Mouse (Mus musculus) hindbrain, embryonic 12.5 days (tissue): Measurements from ENCODE around the gene Srsf6. TPM values are rescaled to one million over a fixed set of nuclear protein-coding genes. Genes with fewer than 3 reads are reported as not detected.
A peak's percentile ranks its signal among the peaks of the same experiment; 100 is the strongest.

Source experiments
- ATAC-seq: fragments of 200-750 bp; cut with Nextera tagmentation; 2 replicates; pipeline ENCODE4 v1.8.0; 2017; ENCODE audit warnings: moderate TSS enrichment; ENCODE audit not compliant: low FRiP score
- H3K27ac ChIP-seq: fragments of 300-500 bp; sonication (generic); 2 replicates; pipeline ENCODE4 v1.5.1; 2016; ENCODE audit warnings: mild to moderate bottlenecking
- H3K27me3 ChIP-seq: fragments of 300-500 bp; sonication (generic); 2 replicates; pipeline ENCODE4 v1.6.1; 2016; ENCODE audit warnings: mild to moderate bottlenecking
- H3K36me3 ChIP-seq: fragments of 300-500 bp; sonication (generic); 2 replicates; pipeline ENCODE4 v1.6.1; 2016; ENCODE audit warnings: mild to moderate bottlenecking
- H3K4me1 ChIP-seq: fragments of 300-500 bp; sonication (generic); 2 replicates; pipeline ENCODE4 v1.6.1; 2016
- H3K4me2 ChIP-seq: fragments of 300-500 bp; sonication (generic); replicated peaks from 2 replicates; pipeline ENCODE4 v1.6.1; 2016; ENCODE audit warnings: mild to moderate bottlenecking
- H3K4me3 ChIP-seq: fragments of 300-500 bp; sonication (generic); 2 replicates; pipeline ENCODE4 v1.5.1; 2016; ENCODE audit warnings: mild to moderate bottlenecking
- H3K9ac ChIP-seq: fragments of 300-500 bp; sonication (generic); 2 replicates; pipeline ENCODE4 v1.6.1; 2016; ENCODE audit warnings: mild to moderate bottlenecking, moderate library complexity
- H3K9me3 ChIP-seq: fragments of 300-500 bp; sonication (generic); replicated peaks from 2 replicates; pipeline ENCODE4 v1.6.1; 2016; ENCODE audit warnings: mild to moderate bottlenecking
- WGBS: fragments of 180-500 bp; shearing (Covaris S2); methylation state at CpG from one replicate; pipeline ENCODE4 v1.1.7; 2016; 5-methylcytosine and 5-hydroxymethylcytosine counted together
- polyA plus RNA-seq: library from polyadenylated mRNA; unstranded; fragments of >200 nt; fragmentation: Nextera tagmentation; extraction: Ambion mirVana; gene quantifications from 2 replicates; pipeline ENCODE4 v1.2.1, GENCODE M21; 2016

Srsf6 gene
- polyA plus RNA-seq, 1 experiment from 2014 or later, result 223 TPM

DNA sequence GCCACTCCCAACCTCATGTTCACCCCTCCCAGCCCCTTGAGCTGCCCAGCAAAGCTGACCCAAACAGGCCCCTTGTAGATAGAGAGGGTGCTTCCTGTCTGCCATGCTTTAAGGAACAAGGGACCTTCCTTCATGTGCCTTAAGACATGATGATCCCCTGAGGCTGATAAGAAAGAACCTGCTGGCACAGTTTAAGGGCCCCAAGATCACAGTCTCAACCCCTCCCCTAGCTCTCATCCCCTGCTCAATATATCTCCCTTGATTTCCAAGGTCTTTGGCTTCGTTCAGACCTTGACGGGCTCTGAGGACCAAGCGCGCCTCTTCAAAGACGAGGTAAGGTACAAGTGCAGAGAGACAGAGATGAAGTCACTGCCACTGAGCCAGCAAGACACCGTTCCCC, 39.6 kb downstream of the Srsf6 start:
- ATAC-seq, result no peak

DNA sequence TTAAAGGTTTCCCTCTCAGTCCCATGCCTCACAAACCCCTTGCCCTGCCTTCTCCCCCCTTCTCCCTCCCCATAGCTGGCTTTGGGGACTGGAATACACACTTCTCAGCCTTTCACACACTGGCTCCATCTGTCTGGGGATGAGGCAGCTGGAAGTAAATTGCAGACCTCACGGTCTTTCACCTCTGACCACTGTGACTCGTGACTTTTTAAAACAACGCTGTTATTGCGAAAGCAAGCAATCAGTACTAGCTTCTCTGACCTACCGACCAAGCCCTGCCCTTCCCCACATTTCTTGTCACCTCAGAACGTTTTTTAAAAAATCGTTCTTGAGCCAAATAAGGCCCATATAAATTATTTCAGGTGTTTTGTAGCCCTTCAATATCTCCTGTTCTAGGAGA, 41.4 kb downstream of the Srsf6 start:
- Histone ChIP-seq H3K4me1 (peaks cover 26% of the 10 kb centered on the region), H3K9me3 (no peaks in the 10 kb centered on the region), H3K4me3 (no peak overlapping the region), H3K27me3 (no peaks in the 10 kb centered on the region), H3K36me3 (no peaks in the 10 kb centered on the region), H3K27ac (no peak overlapping the region), H3K9ac (no peak overlapping the region), H3K4me2 (no peak overlapping the region)
- no peak for ATAC-seq
- WGBS, result 43% methylated on average over 7 of the region's 7 CpGs

More for the DNA sequence above, 39.6 kb downstream of the Srsf6 start:
- H3K4me1 ChIP-seq, result peaks cover 26% of the 10 kb centered on the region
- no peak overlapping the region for H3K4me3 ChIP-seq
- no peaks in the 10 kb centered on the region for H3K27me3 ChIP-seq
- no peaks in the 10 kb centered on the region for H3K36me3 ChIP-seq
- WGBS, result 85% methylated on average over 6 of the region's 6 CpGs
- H3K4me2 ChIP-seq, result no peak overlapping the region
- H3K27ac ChIP-seq, result no peak overlapping the region
- no peak overlapping the region for H3K9ac ChIP-seq
- no peaks in the 10 kb centered on the region for H3K9me3 ChIP-seq

DNA sequence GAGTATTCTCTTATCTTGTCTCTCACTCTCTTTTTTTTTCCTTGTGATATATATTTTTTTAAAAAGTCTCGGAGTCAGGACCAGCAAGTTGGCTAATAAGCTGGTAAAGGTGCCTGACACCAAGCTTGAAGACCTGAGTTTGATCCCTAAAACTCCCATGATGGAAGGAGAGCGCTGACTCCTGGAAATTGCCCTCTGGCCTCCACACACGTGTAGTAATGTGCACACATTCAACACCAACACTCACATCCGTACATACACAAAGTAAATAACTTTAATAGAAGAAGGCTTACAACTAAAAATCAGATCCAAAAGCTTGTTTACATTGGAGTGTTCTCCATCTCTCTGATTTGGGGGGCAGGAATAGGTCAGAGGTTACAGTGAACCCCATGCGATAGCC, 41.9 kb downstream of the Srsf6 start:
- H3K9ac ChIP-seq, result no peak overlapping the region
- H3K36me3 ChIP-seq, result no peaks in the 10 kb centered on the region
- no peaks in the 10 kb centered on the region for H3K27me3 ChIP-seq
- H3K4me2 ChIP-seq, result peak overlapping the region; percentile 3; the same call in 1 of the 2 replicates
- H3K27ac ChIP-seq, result no peak overlapping the region
- 64% methylated on average over 5 of the region's 5 CpGs for WGBS
- peaks cover 26% of the 10 kb centered on the region for H3K4me1 ChIP-seq
- no peak for ATAC-seq
- H3K4me3 ChIP-seq, result no peak overlapping the region
- no peaks in the 10 kb centered on the region for H3K9me3 ChIP-seq

DNA sequence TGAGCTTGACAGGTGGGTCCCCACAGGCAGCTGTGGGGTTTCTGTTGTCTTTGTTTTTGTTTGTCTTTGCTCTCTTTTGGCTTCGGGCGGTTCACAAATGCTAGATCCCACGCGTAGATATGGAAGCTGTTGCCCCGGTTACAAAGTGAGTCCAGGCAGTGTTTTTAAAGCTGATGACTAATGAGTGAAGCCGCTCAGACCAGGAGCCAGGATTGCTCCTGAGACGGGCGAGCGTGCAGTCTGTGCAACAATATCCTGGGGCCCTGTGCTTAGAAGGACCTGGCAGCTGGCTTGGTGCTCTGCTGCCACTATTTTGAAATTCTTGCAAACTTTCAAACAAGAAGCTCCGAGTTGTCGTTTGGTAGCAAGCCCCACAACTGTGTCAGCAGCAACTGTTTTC, 42.3 kb downstream of the Srsf6 start:
- WGBS, result 17% methylated on average over 11 of the region's 11 CpGs
- Histone ChIP-seq H3K9ac (no peak overlapping the region), H3K9me3 (no peaks in the 10 kb centered on the region), H3K4me1 (peaks cover 26% of the 10 kb centered on the region), H3K36me3 (no peaks in the 10 kb centered on the region), H3K4me3 (no peak overlapping the region), H3K27me3 (no peaks in the 10 kb centered on the region), H3K4me2 (peak overlapping the region; percentile 3; the same call in 1 of the 2 replicates), H3K27ac (no peak overlapping the region)
- peak; percentile 58; the same call in 1 of the 2 replicates for ATAC-seq

DNA sequence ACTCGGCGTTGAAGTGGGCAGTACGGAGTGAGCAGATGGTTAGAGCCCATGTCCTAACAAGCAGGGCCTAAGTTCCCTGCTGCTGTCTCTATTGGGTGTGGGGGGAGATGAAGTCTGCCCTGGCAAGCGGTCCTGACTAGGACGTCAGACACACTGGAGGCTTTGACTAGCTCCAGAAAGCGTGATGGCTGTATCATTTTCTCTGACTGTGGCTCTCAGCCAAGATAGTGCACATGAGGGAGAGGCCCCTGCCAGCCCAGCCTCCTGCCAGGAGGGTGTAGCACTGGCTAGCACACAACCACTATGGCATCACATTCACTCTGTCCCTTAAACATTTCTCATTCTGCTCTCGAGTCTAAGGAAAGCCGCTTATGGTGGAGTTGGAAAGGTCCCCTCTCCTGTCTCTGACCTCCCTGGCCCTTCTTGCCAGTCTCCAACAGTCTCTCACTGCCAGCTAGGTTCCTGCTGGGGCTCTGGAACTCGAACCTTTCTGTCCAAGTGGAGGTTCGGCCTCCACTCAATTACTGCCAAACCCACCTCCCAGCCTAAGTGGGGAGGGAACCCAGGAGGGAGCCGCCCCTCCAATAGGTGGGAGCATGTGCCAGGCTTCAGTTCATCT, 43.9 kb downstream of the Srsf6 start:
- no peak overlapping the region for H3K4me2 ChIP-seq
- H3K36me3 ChIP-seq, result no peaks in the 10 kb centered on the region
- WGBS, result 72% methylated on average over 11 of the region's 11 CpGs
- peak; percentile 32; the same call in 1 of the 2 replicates for ATAC-seq
- H3K4me3 ChIP-seq, result no peak overlapping the region
- no peak overlapping the region for H3K9ac ChIP-seq
- no peaks in the 10 kb centered on the region for H3K27me3 ChIP-seq
- H3K4me1 ChIP-seq, result peaks cover 26% of the 10 kb centered on the region
- H3K27ac ChIP-seq, result 0 out of 2 replicates have a peak overlapping the region, but pooled peaks have one; percentile 17
- H3K9me3 ChIP-seq, result no peaks in the 10 kb centered on the region

DNA sequence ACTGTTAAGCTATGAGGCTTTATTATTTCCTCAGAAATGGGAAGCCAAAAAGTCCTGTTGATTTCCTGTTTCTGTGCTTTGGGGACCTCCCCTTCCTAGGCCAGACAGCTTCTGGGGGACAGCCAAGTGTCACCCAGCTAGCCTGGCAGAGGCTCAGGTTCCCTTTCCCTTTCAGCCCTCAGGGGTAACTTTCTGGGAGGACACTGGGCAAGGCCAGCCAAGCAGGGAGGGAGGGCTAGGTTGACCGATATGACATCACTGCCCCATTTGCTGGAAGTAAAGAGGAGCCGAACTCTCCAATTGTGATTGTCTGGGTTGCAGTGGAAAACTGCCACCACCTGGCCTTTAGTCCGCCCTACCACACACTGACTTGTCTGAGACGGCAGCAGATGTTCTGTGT, 44.7 kb downstream of the Srsf6 start:
- no peak overlapping the region for H3K4me3 ChIP-seq
- no peak overlapping the region for H3K4me2 ChIP-seq
- H3K36me3 ChIP-seq, result no peaks in the 10 kb centered on the region
- H3K27ac ChIP-seq, result no peak overlapping the region
- H3K9ac ChIP-seq, result no peak overlapping the region
- 62% methylated on average over 4 of the region's 4 CpGs for WGBS
- H3K27me3 ChIP-seq, result no peaks in the 10 kb centered on the region
- H3K9me3 ChIP-seq, result no peaks in the 10 kb centered on the region
- ATAC-seq, result no peak
- H3K4me1 ChIP-seq, result peaks cover 26% of the 10 kb centered on the region

DNA sequence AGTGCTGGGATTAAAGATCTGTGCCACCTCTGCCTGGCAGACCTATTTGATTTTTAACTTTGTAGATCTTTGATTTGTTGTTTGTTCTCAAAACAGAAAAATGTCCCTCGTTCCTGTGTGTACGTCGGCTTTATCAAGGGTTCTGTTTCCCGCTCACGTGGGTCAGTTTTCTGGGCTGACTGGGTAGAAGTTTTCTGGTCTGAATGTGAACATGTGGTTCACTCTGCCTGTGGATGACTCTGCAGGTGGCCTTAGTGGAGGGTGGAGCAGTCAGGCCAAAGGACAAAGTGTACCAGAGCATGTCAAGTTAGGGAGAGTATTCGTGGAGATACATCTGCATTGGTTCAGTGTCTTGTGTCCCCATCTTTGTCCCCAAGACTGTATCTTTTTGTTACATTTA, 53.1 kb downstream of the Srsf6 start:
- H3K4me3 ChIP-seq, result no peak overlapping the region
- H3K9ac ChIP-seq, result no peak overlapping the region
- no peaks in the 10 kb centered on the region for H3K9me3 ChIP-seq
- H3K27me3 ChIP-seq, result no peaks in the 10 kb centered on the region
- no peaks in the 10 kb centered on the region for H3K4me1 ChIP-seq
- WGBS, result 92% methylated on average over 6 of the region's 6 CpGs
- H3K4me2 ChIP-seq, result no peak overlapping the region
- H3K27ac ChIP-seq, result no peak overlapping the region
- ATAC-seq, result no peak
- no peaks in the 10 kb centered on the region for H3K36me3 ChIP-seq

DNA sequence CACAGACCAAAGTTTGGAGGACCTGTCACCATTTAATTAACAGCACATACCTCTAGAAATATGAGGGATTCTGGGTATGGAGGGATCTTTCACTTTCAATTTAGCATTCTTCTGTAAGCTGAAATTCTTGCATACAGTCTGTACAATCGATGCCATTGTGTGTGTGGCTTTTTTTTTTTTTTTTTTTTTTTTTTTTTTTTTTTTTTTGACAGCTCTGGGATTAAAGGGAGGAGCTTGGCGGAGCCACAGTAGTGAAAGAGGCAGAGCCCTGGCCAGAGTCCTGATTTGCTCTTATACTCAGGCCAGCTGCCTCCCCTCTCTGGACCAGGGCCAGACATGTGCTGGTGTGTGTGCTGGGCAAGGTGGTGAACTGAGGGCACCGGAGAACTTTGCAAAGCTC, 54.6 kb downstream of the Srsf6 start:
- Histone ChIP-seq H3K4me3 (no peak overlapping the region), H3K9ac (no peak overlapping the region), H3K9me3 (no peaks in the 10 kb centered on the region), H3K4me2 (no peak overlapping the region), H3K4me1 (no peaks in the 10 kb centered on the region), H3K36me3 (no peaks in the 10 kb centered on the region), H3K27ac (no peak overlapping the region), H3K27me3 (no peaks in the 10 kb centered on the region)
- WGBS, result 63% methylated on average over 3 of the region's 3 CpGs
- ATAC-seq, result no peak

Other genes starting within 250 kb of the Srsf6 start
- 0.20 and 0.41 TPM in 2 replicates for gene L3mbtl1, start 11.9 kb downstream of the Srsf6 start, polyA plus RNA-seq
- gene Sgk2, start 55.8 kb downstream of the Srsf6 start, polyA plus RNA-seq, result not detected in 2 replicates
- gene Ift52, start 85.8 kb downstream of the Srsf6 start, polyA plus RNA-seq, result 48.9 and 52.7 TPM in 2 replicates
- 16.4 and 23.3 TPM in 2 replicates for gene Mybl2, start 123.2 kb downstream of the Srsf6 start, polyA plus RNA-seq
- gene Gtsf1l, start 156.3 kb downstream of the Srsf6 start, polyA plus RNA-seq, result 0.30 TPM in 1 of 2 replicates, not detected in the other